Mouse (Mus musculus) cerebellum, adult 9-10 months (tissue): ENCODE data around the gene Enkur.
A peak's percentile ranks its signal among the peaks of the same experiment; 100 is the strongest.
"Not testable (repeated sequence)": the region's sequence is repeated elsewhere in the genome, so short reads cannot be mapped to it uniquely, and the experiment has no call there.

Experiments
- DNase-seq: peaks from one replicate; pipeline ENCODE4 v3.0.0; 2022

Gene Enkur

DNA sequence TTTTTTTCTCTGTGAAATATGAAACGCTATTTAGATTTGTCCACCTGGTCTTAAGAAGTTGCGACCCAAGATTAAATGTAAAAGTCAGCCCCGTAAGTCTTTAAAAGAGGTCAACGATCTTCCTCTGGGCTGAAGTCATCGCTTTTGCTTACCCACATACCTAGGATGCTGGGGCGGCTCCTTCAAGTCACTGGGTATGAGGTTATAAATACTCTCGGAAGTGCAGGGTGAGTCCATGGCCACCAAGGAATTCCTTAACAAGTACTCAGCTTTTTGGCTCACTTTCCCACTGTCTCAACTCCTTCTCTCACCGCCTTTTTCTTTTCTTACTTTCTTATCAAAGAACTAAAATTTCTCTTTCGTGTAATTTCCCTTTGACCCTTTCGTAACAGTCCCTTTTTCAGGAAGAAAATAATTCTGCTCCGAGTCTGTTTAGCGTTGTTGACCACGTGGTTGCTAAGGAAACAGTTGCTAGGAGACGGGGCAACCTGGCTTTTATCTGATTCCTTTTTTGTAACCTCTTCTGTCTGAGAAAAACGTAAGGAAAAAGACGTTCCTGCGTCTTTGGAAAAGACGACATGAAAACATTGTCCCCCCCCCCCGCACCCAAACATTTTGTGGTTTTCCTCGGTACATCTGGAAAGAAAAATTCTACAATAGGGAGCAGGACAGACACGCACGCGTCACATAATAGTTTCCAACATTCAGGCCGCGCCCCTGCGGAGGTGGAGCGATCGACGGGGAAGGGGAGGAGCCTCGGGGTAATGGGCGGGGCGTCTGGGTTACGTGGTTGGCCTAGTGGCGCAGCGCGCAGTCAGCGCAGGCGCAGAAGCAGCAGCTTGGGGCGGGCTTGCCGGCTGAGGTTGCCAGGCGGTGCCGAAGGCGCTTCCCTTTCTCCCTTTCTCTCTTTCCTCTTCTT, at the start of gene Enkur, which contains the start of gene Thnsl1:
Gene Enkur (minus strand): TSS at position 454 of the 919 bp plus-strand sequence.
Gene Thnsl1 (plus strand): TSS at position 813 of the 919 bp plus-strand sequence.
- DNase-seq = peak; percentile 98

DNA sequence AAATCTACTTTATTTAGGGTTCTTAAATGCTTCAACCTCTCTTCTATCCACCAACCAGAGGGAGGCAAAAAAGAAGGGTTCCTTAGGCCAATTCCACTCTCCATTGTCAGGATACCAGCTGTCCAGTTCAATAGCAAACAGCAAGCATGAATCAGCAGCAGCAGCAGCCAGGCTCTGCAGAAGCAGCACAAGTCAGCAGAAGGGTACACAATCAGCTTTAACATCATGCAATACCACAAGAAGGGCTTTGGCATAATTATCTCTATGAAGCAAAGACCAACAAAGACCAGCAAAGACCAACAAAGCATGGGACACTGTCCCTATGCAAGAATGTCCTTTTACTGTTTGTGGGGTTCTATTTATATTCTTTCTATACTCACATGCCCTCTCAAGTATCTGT, 49.1 kb upstream of the Enkur start:
- DNase-seq = no peak

DNA sequence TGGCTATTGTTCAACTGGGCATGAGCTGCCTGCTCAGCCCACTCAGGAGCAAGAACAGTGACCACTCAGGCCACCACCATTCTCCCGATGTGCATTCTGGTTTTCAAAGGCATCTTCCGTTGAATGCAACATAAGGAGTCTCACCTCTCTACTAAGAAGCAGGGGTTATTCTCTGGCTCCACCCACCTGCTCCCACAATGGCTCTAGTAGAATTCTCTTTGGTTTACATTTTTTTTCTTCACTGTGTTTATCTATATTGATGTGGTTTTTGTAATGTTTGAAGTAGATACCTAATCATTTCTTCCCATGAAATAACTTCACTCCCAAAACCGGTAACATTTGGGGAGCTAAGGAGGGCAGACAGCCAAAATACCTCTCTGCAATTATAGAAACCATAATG, 48.5 kb upstream of the Enkur start:
- DNase-seq = no peak

DNA sequence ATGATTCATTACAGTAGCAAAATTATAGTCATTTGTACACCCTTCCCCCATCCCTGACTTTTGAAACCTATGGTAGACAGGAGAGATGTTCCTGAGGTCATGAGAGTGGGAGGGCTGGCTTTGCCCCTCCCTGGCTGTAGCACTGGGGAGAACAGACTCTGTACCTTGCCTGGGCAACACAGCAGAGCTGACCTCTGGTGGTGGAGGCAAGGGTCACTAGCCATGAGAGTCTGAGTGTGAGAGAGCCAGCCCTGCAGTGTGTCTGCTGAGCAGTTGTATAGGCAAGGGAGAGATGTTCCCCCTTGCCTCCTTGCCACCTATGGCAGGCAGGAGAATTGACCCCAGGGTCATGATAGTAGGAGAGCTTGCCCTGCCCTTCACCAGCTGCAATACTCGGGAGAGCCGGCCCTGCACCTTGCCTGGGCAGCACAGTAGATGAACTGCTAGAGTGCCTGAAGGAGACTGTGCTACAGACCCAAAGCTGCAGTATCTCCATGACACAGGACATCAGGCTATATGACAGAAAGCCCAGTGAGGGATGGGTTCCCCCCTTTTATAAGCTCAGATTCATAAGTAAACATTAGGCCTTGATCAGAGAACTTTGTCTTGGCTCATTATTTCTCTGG, 40.4 kb upstream of the Enkur start:
- no peak for DNase-seq

DNA sequence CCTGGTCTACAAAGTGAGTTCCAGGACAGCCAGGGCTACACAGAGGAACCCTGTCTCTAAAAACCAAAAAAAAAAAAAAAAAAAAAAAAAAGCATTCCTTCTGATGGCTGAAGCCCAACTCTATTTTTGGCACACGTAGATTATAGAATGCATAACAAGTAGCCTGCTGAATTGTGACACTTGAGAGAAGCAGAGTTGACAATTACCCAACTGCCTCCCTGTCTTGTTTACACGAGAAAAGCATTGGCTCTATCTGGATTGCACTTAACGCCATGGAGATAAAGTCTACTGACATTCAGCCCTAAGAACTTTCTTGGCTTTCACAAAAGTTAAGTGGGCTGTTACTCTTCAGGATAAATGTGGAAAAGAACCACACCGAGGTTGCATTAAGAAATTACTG, 39.8 kb upstream of the Enkur start:
- no peak for DNase-seq

DNA sequence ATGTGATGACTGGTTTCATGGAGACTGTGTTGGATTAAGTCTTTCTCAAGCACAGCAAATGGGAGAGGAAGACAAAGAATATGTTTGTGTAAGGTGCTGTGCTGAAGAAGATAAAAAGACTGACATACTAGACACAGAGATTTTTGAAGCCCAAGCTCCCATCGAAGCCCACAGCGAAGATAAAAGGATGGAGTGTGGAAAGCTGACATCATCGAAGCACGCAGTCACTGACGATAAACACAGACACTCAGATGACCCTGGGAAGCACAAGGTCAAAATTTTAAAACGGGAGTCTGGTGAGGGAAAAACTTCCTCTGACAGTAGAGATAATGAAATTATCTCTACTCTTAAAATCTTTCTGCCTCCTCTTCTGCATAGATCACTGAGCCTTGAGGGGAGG, 38.9 kb upstream of the Enkur start:
- DNase-seq = not testable (repeated sequence)

DNA sequence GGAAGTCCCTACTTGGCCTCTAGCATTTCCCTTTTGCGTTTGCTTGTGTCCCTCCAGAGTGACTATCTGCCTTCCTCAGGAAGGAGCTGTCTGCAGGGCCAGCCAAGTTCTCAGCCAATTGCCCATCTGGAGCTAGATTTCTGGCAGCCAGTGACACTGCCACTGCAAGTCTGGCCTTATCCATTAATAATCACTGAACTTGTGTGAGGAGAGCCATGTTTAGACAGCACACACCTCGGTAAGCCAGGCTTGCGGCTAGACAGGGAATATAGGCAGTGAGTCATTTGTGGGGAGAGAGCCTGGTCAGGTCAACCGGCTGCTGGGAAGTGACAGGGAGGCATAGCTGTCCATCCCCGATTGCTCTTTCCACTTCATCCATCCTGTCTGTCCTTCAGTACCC, 31.7 kb upstream of the Enkur start:
- DNase-seq = no peak

DNA sequence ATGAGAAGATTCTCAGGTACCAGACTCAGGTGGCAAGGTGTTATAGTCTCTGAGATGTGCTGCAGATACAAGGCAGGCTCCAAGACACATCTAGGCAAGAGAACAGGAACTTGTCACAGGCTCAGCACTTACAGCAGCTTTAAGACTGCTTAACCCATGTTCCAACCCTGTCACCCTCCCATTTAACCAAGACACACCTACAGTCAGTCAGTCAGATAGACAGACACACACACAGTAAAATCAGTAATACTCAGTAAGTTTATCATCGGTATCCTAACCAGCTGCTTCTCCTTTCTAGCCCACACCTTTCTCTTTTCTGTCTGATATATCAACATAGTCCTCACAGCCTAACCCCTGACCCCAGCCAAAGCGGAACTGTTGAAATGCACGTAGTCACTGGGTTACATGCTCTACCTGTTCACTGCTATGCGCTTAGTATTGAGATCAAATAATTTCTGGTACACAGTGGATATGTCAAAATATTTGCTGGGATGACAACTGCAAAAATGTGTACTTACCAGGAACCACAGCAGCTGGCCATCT, 30.8 kb upstream of the Enkur start:
- no peak for DNase-seq

DNA sequence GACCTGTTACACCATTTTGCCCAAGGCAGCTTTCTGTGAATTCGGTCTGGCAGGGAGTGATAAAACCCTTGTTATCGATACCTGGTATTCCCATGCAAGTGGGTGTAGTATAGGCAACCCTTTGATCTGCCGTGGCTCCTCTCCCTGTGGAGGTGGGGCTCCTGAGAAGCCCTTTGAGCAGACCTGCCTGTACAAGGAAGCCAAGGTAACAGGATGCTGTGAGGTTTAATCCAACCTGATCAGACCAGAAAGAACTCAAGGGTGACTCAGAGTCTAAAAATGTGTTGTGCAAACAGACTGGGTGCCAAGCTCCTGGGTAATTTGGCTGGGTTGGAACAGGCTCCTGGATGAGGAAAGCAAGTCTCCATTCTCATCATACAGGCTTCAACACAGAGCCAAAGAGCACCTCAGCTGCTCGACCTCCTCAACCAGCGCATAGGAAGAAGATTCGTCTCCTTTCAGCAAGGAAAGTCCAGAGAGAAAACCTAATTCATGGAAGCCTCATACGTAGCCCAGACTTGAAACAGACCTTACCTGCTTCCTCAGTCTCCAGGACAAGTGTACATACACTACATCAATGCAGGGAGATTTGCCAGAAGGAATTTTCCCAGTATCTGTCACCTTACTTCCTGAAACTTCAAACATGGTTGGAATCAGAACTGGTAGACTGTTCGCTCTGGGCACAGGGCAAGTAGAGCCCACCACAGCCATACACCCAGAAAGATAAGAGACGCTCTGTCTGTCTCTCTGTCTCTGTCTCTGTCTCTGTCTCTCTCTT, 29.9 kb upstream of the Enkur start:
- DNase-seq = peak; percentile 73

DNA sequence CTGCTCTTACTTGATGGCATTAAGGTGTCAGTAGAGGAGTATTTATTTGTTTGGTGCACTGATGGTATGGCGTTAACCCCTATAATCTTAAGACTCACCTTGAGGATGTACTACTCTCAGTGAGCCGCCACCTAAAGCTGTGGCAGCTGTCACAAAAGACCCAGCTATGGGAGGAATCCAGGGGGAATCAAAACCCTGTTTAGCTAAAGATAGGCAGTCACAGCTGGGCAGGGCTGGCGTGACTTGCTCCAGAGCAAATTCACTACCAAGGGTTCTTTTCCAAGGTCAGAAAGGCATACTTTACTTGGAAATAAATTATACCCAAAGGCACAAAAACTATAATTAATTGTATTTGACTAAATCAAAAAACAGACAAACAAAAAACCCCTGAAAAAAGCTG, 26.0 kb upstream of the Enkur start:
- no peak for DNase-seq

DNA sequence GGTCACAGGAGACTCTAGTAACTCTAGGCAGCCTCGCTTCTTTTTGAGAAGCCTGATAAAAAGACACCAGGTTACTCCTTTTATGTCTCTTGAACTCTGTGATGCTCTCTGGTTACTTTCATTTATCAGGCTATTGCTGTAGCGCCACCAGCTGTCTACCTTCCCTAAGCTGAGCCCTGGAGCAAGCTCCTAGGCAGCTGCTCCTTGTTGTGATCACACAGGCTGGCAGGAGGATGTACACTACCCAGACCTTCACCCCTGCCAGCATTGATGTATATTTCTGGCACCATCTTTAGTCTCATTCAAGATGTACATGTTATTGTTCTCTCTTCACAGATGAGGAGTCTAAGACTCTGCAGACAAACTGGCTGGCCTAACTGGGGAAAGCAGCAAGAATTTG, 25.1 kb upstream of the Enkur start:
- DNase-seq = no peak

DNA sequence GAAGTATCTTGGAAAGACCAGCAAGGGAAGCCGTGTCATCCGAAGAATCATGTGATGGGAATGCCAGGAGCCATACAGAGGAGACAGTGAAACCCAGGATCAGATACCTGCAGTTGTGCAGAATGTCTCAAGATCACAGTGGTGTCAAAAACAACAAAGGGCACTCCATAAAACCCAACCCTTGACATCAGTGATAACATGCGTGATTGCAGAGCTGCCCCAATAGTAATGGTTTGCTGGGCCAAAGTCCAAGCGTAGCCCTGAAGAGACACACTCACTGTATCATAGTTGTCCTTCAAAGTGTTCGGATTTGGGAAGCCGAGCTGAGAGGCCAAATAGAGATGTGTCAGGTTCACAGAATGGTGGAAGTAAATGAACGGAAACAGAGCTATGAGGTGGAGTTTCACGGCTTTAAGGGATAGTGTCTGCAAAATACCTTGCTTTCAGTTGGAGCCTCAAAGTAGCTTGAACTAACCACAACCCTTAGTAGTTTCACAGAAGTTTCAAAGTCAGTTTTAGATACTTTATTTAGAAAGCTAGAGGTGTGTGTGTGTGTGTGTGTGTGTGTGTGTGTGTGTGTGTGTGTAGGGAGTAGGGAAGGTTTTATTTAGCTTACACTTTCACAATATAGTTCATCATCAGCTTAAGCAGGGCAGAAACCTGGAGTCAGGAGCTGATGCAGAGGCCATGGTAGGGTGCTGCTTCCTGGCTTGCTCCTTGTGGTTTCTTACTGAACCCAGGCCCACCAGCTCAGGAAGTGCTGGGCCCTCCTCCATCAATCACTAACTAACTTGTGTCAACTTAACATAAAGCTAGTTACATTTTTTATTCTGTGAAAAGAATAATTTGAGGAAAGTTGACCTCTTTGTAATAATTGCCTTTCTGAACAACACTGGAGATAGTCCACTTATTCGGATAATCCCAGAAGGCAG, 17.6 kb upstream of the Enkur start:
- DNase-seq = no peak

DNA sequence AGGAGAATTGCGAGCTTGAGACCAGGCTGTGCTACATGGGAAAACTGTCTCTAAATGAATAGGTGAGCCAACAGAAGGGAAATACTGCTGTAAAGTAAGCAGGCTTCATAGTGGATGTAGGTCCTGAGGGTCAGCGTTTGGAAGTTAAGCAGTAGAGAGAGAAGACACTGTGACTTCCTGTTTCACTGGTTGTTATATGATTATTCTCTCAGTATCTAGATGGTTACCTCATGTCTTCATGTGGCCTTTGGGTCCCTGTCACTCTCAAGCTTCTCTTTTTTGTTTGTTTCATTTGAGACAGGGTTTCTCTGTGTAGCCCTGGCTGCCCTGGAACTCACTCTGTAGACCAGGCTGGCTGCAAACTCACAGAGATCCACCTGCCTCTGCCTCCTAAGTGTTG, 10.1 kb upstream of the Enkur start:
- DNase-seq = no peak

DNA sequence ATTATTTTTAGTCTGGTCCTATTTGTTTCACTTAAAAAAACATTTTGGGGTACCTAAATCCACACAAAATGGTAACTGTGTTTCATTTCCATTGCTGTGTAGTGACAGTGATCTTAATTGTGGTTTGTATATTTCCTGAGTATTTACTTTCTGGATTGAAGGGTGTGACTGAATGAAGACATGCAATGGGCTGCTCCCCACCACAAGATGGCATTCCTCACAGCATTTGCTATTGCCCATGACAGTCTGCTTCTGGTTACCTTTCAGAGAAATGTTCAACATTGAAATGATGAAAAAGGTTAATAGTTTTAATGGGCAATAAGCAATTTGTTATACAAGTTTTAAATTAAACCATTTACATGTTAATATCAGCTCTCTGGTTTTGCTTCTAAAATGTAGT, 9.2 kb upstream of the Enkur start:
- peak; percentile 32 for DNase-seq

DNA sequence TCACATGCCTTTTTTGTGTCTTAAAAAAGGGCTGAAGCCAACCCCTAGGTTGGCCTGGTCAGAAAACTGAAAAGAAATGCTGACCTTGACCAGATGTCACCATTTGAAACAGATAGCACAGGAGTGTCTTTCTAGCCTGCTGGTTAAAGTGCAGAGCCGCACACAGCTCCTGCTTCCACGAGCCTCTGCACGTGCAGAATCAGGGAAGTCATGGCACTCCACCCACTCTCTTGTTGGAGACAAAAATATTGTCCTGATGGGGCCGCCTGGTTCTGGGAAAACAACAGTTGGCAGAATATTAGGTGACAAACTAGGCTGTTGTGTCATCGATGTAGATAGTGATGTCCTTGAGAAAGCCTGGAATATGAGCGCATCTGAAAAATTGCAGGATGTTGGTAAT, 6.2 kb upstream of the Enkur start:
- no peak for DNase-seq

DNA sequence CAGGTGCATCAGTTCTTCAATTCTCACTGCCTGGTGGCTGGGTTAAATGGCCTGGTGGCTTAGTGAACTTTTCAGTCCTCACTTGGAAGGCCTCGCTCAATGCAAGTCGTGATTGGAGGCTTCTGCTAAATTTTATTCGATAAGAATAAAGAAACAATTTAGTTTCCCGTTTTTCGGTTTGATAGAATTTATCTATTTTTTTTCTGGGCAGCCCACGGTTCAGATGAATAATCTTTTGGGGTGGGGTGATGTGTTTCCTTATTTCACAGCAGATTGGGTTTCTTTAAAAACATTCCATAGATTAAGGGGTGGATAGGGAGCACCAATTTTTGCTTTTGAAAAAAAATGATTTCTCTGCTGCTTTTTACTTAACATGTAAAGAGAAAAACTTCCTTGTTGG, 1.1 kb upstream of the Enkur start:
- no peak for DNase-seq

DNA sequence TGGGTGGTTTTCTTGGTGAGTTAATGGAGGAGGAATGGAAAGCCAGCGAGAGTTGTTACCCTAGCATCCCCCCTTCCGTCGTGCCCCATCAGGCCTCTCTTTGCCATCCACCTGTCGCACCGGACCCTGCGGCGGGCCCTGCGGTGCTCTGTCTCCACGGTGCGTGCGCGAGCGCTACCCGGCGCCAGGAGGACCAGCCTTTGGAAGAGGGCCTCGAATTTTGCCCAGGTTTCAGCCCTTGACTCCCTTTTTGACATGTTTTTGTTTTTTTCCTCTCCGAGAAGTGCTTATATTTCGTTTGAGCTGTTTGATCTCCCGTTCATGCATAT, 630 bp upstream of the Enkur start:
- DNase-seq = no peak

DNA sequence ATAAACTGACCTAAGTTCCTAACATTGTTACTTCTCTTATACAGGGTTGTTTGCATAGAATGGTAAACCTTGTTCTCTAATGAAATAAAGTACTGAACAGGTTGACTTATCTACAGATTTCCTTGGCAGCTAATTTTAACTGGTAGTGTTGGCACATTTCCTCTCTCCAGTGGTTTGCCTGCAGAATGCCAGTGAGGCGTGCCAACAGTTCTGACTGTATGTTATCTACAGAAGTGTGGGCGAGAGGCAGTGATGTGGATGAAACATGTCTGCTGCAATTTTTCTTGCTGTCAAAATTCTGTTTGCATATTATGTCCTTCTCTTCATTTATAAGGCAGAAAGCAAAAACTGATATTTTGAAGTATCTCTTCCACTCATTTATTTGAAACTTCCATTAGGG, 2.4 kb downstream of the Enkur start:
- no peak for DNase-seq

DNA sequence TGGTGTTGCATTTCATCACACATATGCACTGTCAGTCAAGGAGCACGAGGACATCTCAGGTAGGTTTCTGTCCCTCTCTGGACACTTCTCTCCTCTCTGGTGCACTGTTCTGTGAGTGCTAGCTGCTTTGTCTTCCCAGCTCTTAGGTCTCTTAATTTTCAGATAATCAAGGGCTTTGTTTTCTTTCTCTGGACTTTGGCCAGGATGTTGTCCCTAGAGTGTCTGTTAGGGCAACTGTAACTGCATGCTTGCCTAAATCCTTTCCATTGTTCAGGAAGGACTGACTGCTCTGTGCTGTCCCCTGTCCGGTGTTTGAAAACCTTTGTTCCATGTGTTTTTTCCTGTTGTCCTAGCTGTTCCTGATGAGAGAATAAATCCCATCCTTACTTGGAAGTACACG, 6.1 kb downstream of the Enkur start:
- no peak for DNase-seq

DNA sequence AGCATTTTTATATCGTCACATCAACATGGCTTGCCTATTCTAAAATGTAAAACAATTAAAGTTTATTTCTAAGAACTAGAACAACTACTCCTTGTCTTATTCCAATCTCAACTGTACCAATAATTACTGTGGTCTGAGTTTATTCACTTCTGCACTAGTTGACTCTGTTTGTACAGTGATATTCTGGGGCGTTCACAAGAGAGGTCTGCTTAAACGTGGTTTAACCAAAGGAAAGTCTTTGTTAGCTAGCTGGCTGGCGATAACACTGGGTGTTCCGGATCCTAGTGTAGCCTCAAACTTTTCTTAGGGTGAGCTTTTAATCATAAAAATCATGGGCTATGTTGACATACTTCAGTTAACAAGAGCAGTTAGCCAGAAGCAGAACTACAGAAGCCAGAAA, 9.9 kb downstream of the Enkur start:
- DNase-seq = no peak

DNA sequence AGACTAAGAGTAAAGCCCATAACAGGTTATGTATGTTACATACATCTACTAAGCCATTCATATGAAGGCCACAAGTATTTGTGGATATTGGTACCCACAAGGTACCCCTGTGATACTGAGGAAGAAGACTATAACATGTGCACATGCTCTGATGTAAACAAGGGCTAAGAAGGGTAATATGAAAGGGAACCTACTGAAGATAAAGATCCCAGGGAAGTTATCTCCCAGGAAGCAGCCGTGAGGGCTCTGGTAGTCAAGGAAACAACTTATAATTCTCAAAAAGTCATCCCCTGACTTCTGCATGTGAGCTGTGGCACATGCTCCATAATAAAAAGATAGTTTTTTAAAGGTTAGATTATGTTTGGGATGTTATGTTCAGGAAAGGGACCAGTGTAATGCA, 13.9 kb downstream of the Enkur start:
- no peak for DNase-seq

DNA sequence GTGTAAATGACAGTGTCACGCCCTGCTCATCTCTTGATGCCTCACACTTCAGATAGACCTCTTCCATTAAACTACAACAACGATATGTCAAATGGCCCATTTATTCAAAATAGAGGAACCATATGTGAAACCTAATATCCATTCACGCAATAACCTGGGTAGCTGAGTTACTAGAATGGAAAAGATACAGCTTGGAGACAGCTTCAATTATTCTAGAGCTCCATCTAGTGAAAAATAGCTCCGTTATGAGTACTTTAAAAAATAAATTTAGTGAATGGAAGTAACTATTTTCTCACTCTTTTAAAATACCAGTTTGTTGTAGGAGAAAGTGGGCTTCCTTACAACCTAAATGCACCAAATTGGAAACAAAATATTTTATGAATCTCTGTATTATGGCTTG, 16.6 kb downstream of the Enkur start:
- DNase-seq = peak; percentile 59
